Mouse (Mus musculus): ENCODE data around the gene Ms4a12.

DNA sequence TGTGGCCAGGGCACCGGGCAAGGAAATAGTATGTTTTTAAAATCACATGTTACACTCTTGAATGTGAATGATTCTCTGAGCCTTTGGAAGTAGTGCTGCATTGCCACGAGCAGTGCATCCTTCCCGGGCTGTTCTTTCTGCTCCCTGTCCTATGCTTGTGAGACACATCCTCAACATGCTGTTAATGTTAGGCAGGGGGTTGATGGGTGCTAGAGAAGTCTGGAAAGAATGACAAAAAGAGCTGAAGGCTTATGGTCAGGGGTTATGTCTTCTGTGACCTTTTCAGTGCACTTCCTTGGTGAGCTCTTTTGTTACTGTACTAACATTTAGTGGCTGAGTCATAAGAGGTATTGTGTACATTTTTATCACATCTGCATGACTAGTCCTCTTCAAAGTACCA is 48.0 kb upstream of the Ms4a12 start:
- no peak for TF ChIP-seq POLR2A (IDR thresholded peaks at IDR 0.05; ENCODE audit: insufficient read length, low read depth)
- TF ChIP-seq MAX (IDR thresholded peaks at IDR 0.05; ENCODE audit: low read depth): no peak
- no peak for TF ChIP-seq MYOG (IDR thresholded peaks at IDR 0.05; ENCODE audit: control insufficient read depth in 1 of 3, insufficient read depth in 1 of 3, insufficient read length in 2 of 3, low read depth in 2 of 3)
- no peak for TF ChIP-seq SRF (IDR thresholded peaks at IDR 0.05; ENCODE audit: control insufficient read depth, insufficient read length, low read depth)
- TF ChIP-seq REST (IDR thresholded peaks at IDR 0.05; ENCODE audit: insufficient read depth, insufficient read length): no peak
- TF ChIP-seq E2F4 (IDR thresholded peaks at IDR 0.05; ENCODE audit: insufficient read depth): no peak
- no peak for TF ChIP-seq POLR2AphosphoS2 (IDR thresholded peaks at IDR 0.05; ENCODE audit: insufficient read length, low read depth)

Measured in myocyte (in vitro differentiated cells).